Mouse (Mus musculus) thymus, postnatal 4 days (tissue): ENCODE results near the gene Prelp.

ENCODE experiments used
- DNase-seq: peaks from one replicate; pipeline ENCODE4 v3.0.0; 2021

Prelp gene

DNA sequence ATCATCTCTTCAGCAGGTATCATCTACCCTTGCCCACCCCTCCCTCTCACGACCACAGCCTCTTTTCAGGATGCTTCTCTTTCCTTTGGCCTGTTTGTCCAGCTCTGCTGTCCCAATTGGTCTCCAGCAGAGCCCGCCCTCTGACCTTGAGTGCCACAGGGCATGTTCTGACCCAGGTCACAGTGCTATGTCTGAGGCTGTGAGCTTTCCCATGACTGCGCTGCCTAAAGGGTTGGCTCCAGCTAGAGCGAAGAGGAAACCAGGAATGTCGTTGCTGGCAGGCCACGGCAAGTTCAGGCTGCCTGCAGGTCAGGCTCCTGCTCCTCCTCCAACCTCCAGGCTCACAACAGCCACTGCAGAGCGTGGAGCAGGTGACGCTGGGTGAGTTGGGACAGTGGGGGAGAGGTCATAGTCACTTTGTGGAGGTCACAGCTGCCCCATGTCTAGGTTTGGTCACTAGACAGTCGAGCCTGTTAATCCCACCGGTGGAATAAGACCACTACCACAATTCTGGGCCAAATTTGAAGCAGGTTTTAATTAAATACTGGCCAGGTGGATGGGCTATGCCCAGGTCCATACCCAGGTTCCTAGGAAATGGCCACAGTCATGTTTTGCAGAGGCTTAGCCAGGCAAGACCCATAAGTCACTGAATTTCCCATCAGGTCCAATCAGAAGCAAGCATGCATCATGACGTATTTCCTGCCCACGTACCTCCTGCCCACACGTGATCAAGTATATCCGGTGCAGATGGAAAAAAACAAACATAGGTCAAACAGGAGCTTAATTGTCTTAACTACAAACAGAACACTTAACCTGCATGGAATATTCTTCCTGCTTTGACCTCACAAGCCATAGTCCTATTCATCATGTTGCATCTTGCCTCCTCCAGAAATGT lies 12.3 kb upstream of the Prelp start:
- DNase-seq: no peak

DNA sequence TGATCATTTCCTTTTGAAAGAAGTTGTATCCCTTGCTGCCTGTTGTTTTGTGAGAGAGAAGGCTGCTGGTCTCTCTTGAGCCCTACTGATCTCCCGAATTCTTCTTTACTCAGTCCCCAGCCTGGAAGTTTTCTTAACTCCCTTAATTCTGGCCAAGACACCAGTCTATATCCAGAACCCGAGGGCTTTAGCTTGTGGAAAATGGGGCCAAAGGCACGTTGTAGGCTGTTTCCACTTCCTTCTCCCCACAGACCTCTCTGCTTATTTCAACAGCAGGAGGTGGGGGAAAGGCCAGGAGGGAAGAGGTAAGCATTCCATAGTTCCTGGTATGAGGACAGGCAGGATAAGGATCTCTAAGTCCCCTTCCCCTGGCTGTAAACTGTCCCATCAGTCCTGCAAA lies 8.8 kb upstream of the Prelp start:
- DNase-seq: no peak

DNA sequence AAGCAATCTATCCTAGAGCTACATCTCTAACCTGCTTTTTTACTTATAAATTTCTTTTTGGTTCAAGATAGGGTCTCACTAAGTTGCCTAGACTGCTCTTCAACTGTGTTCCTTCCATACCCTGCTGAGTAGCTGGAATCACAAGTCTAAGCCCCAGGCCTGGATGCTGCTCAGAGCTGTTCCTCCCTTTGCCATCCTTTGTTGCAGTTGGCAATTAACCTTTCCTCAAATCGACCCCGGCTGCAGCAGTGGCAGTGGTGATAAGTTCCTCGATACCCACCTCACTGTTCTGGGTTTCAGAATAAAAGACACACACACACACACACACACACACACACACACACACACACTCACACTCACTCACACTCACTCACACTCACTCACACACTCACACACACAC lies 4.0 kb upstream of the Prelp start:
- no peak for DNase-seq

DNA sequence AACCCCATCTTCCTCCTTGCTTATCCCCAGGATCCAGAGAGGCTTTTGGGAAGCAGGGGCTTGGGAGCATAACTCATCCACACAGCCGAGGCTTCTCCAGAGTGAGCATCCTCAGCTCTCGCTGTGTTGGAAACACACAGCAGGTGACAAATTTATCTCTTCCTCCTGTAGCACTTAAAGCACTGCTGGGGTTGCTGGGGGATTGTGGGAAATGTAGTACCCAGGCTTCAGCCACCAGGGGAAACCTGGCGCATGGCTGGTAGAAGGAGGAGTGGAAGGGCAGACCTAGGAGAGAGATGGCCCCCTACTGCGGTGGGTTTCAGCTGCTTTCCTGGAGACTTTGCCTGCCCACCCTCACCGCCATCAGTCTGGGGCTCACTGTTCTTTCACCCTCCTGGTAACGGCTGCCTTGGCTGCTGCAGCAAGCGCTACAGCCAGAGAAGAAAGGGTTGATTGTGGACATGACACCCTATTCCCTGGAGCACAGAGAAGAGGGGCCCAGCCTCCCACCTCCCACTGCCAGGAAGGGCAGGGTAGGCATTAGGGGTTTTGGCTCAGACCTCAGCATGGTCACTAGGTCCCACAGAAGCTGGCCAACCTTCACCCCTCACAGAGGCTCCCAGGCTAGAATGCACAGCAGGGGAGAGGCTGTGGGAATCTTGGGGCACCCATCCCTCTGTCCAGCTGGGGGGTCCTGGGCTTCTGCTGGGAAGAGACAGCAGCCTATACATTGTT lies 3.1 kb upstream of the Prelp start:
- DNase-seq: peak; percentile 55

DNA sequence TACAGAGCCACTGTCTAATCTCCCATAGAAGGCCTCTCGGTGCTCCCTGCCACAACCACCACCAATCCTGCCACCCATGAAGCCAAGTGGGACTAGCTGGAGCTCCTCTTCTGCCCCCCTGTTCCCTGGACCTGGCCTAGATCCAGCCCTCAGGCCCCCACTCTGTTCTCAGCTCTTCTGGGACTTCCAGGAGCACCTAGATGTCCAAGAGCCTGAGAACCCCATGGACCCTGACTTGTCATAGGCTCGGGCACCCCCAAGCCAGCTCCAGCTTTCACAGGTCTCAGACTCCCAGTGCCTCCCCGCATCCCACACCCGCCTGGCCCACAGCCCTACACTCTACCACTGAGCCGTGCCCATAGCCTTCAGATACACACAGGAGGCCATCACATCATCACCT lies 1.9 kb upstream of the Prelp start:
- no peak for DNase-seq

DNA sequence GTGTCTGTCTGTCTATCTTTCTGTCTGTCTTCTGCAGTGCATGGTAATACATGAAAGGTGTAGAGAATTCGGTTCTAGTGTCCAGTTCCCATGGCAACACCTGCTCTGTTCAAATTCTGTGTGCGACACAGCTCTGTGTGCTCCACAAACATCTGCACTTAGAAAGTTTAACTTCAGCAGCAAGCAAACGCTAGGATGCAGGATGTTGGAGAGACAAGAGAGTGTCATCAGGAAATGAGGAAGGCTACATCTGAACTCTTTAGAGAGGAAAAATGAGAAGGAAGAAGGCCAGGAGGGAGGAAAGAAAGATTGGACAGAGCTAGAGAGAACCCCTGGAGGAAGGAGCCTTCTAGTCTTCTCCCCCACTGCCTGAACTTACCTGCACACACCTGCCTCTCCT lies 338 bp downstream of the Prelp start:
- no peak for DNase-seq

DNA sequence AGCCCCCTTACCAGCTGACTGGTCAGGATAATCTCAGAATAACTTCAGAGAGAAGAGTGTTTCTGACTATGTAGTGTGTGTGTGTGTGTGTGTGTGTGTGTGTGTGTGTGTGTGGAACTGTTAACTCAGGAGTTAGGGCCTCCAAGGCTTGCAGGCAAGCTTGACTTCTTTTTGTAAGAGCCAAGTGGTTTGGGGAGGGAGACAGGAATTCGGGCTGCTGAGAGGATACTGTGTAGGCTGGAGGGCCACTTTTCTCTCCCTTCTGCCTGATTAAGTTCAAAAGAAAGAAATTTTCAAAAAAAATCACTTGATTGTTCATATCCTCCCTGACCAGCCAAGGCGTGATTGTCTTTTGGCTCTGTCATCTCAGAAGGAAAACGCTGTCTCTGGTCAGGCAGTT lies 813 bp downstream of the Prelp start:
- DNase-seq: no peak

DNA sequence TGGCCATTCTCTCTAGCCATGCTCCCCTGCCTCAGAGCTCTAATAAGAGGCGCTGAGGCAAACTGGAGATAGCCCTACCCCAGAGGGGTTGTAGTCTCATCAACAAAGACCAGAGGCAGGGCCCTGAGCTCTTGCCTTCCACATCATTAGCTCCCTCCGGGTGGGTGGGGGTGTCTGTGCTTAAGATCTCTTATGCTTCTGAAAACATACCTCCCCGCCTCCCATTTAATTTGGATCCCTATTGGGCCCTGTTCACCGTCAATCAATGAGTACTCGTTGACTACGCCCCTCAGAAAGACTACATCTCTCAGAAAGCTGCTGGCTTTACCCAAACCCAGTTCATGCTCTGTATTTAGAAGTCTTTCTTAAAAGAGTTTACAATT lies 3.1 kb downstream of the Prelp start:
- no peak for DNase-seq

DNA sequence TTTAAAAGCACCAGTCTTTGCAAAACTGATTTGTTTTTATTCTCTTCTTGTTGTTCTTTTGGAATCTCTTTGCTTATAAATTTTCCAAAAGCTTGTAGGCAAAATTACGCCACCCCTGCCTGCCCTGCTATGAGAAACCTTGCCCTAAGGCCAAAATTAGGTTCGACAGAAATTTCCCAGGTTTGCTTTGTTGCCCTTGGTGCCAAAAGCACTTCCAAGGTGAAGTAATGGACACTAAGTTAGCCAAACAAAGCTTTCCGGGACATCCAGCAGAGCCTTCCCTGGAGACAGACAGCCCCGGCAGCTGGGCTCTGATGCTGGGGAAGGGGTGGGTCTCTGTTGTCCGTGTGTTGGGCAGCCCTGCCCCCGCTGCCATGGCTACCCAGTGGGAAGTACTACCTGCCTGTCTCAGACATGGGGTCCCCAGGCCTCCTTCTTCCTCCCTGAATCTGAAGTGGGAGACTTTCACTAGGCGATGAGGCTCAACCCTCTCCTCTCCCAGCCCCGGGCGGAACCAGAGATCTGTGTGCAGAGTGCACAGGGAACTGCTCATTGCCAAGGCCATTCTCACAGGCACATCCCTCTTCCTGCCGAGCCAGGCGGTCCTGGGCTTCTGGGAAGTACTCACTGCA lies 3.6 kb downstream of the Prelp start:
- DNase-seq: no peak

DNA sequence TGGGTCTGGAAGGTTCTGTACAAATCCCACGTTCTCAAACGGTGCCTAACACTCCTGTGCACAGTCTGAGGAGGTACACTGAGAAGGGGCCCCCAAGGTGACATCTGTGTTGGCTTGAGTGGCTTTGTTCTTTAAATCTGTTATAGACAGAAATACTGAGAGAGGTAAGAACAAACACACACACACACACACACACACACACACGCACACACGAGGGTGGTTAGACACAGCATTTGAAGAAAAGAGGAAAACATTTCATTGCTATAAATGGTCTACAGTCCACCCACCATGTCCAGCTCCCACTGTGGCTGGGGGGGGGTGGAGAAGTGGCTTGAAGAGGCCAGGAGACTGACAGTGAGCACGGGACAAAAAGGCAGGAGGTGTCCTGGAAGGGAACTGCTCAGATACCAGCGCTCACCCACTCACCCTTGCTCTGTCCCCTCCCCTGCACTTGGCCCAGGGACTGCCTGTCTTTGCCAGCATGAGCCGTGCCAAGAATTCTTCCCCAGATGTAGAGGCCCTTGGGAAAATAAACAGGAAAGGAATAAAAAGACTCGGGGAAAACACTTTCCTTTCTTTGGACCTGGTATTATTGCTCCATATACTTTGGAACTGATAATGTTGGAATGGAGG lies 5.4 kb downstream of the Prelp start:
- no peak for DNase-seq

DNA sequence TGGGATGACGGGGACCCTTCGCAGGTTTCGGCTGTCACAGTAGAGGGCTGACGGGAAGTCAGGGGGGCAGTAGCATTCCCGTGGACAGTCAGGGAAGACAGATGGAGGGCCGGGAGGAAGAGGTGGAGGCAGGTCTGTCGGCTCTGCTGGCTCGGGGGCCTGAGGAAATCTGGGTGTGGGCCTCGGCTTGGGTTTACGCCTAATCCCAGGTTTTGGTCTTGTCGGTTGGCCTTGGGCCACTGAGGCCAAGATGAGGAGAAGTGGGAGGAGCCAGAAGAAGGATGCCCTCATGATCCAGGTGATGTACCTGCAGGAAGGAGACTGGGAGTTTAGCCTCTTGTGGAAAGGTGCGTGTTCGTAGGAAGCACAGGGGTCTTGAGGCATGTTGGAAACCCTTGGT lies 6.1 kb downstream of the Prelp start:
- no peak for DNase-seq

DNA sequence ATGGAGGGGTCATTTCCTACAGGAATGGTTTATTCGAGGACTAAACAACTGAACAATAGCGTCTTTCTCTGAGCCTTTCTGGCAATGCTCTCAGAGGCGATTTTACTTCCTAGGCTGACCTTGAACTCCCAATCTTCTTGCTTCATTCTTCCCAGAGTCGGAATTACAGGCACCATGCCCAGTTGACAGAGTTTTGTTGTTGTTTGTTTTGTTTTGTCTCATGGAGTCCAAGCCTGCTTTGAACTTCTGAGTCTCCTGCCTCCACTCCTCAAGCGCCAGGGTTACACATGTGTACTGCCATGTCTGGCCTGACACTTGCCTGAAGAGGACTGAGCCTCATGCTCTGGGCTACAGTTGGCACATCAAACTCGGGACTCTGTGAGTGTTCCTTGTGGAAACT lies 8.2 kb downstream of the Prelp start:
- DNase-seq: no peak

DNA sequence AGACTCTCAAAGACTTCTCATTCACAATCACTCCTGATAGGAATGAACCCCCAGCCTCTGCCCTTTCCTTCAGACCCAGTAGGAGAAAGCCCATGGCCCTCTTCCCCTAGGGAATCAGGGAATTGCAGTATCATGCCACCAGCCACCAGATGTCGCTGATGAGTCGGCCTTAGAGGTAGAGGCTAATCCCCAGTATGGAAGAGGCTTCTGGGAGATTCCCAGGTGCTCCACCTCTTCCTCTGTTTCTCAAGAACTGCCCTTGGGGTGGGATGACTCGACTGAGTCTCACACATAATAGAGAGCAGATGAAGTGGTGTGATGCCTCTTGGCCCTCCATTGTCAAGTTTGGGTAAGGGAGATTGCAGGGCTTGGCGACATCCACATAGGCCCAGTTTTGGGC lies 9.8 kb downstream of the Prelp start:
- peak; percentile 74 for DNase-seq

DNA sequence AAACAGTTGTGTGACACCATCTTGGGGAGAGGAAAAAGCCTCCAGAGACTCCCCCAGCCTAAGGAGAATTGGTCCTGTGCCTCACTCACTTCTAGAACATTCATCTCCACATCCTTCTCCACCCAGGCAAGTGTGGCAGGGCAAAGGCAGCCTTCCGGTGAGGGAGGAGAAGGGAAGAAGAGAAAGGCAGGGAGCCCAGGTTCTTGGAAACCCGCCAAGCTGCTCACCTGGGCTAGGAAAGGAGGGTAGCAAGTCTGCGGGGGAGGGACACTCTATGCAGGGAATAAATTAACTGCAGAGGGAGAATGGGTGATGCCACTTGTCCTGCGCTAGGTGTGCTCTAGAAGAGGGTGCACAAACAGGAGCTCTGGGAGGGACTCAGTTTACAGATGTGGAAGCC lies 10.2 kb downstream of the Prelp start:
- DNase-seq: no peak

DNA sequence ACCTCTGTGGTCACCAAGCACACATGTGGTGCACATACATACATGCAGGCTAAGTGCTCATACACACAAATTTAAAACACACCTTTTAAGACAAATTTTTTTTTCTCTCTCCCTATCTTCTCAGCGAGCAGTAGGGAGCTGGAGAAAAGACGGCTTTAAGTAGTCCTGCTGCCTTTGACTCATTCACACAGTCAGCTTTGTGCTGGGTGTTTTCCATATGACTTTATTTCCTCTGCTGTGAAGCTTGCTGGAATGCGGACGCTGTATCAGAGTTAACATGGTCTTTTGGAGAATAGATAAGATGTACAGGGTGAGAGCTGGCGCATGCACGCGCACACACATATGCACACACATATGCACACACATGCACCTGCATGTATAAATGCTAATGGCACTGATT lies 11.1 kb downstream of the Prelp start:
- no peak for DNase-seq

DNA sequence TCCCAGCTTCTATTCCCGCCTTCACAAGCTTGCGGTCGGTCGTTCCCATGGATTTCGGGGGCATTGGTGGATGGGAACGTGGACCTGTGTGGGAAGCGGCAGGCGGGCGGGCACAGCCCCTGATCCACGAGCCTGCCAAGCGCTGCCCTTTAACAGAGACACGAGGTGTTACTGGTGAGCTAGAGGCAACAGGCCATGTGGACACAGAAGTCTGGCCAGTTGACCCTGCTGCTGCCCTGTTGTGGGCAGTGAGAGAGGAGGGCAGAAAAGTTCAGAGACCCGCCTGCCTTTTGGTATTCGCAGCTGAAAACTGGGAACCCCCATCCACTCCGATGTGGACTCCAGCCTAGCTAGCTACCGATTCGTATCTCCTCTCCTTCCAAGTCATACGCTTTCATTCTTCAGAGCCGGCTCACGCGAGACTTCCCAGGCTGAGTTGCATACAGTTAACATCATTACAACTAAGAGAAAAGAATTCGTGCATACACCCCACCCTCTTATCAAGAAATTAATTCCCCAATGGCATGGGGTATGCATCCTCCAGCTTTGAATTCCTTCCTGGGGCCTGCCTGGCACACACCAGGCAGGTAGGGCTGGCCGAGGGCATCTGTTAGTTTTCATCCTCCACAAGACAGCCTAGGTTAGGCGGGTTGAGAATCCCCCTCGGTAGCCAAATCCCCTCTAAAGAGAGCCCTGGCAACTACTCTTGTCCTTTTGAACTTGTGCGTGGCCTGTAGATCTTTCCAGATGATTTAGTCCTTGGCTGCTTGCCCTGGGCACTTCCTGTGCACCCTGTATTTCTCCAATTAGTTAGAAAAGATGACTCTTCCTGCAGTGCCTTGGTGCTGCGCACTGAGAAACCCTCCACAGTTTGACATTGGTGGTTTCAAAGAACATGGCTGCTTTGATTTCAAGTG lies 12.3 kb downstream of the Prelp start:
- DNase-seq: no peak

DNA sequence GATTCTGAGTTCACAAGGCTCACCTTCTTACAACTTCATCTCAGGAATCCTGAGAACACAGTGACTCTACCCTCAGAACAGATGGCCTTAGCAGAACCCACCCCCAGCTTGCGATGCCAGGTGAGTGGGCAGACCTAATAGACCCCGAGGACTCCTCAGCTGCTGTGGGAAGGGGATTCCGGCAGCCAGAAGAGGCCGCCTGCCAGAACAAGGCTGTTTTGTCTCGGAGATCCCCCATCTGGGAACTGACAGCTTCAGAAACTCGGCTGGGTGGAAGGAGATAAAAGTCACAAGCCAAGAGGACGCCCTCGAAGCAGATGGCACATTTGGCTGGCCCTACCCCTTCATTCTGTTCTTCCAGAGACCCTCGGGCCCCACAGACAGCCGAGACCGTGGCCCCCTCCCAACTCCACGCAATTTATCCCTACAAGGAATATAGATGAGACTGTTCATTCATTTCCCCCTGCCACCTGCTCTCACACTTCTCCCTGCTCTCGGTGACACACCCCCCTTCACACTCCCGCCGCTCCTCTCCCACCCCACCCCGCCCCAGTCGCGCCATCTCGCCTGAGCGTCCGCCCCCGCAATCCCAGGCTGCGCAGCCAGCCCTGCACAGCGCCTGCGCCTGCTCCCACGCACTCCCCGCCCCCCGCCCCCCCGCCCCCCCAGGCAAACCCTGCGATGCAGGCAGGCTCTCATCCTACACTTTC lies 13.1 kb downstream of the Prelp start, which contains the start of gene Optc:
Gene Optc (minus strand): TSS at position 51 of the 710 bp plus-strand sequence.
- DNase-seq: peak; percentile 54

DNA sequence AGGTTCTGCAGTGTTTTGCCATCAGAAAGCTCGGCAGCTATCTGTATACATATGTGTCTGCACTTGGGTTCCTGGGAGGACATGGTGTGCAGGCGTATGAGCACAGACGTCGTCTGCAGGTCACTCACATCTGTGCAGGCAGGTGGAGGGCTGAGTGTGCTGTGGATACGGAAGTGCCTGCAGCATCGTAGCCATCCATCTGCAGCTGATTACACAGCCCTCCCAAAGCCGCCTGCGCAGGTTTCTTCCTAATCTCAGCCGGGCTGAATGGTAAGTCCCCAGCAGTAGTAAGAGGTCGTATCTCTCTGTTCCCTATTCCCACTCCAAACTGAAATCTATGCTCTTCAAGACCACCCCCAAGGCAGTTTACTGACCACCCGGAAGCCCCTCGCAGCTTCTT lies 14.8 kb downstream of the Prelp start:
- no peak for DNase-seq

DNA sequence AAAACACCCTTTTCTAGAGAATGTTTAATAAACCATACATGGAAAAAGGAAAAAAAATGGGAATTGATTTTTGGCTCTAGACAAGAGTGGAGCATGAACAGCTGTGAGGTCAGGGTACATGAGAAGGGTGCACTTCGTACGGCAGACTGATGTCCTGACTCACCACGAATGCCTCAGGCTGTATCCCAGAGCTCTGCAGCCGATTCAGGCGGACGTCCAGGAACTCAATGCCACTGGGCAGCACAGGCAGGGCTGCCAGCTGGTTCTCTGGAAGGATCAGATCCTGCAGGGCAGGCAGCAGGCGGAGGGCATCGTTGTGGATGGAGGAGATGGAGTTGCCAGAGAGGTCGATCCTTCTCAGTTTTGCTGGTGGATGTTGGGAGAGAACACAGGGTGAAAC lies 20.4 kb downstream of the Prelp start:
- no peak for DNase-seq

DNA sequence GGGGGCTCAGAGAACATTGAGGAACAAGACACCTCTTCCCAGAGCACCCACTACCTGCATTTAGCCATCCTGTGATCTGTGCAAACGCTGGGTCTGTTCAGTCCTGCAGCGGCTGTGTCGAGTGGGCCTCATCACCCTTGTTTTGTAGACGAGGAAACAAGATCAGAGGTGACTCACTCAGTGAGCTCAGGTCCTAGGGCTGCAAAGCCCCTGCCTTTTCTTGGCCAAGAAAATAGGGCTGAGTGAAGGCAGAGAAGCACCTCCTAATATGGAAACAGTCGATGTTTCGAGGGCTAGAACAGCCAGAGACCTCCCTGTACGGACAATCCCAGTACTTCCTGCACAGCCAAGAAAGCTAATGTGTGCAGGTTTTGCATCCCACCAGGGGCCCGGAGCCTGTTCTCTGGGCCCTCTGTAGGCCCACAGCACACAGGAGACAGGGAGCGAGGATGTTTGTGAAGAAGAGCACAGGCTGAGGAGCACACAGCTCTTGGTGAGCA lies 22.1 kb downstream of the Prelp start:
- DNase-seq: no peak

DNA sequence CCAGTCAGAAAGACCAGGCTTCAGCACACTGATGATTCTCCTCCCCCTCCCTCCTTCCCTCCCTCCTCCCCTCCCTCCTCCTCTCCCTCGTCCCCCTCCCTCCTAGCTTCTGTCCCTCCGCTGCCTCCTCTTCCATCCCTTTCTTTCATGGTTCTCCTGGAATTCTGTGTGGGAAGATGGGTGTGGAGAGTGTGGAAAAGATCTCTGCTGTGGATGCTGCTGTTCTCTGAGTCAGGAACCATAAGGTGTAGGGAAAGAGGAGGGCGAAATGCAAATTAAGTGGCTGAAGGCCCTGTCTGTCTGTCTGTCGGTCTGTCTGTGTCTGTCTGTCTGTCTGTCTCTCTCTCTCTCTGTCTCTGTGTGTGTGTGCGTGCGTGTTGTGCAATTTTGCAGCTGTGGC lies 23.9 kb downstream of the Prelp start:
- no peak for DNase-seq
